Comparison of ENCODE assay signal across 31 mouse cellular contexts in genomic region chr2:153222566-153222965, GRCm38 (mm10). TPM values are rescaled to one million over a fixed set of nuclear protein-coding genes. Genes with fewer than 3 reads are reported as not detected.
DNase-seq lines count a peak whose midpoint lies in the region; ATAC-seq and TF ChIP-seq lines count a peak whose summit lies in the region.
"Had no signal": no experiment of that assay in that cellular context is flagged by ENCODE, and none has a peak within 500 bp of the region (broad histone marks: within the 10 kb centered on the region; RNA-seq: fewer than 3 reads in every experiment).

No protein-coding gene starts in this region.

- no peak for TF ChIP-seq EP300 in heart, adult 2 months (IDR thresholded peaks at IDR 0.05; ENCODE audit: insufficient read depth, low read depth, low read length)
- TF ChIP-seq EP300 in liver, embryonic 14.5 days (IDR thresholded peaks at IDR 0.05; ENCODE audit: low read depth) = no peak
- TF ChIP-seq EP300 in liver, postnatal 0 days (IDR thresholded peaks at IDR 0.05; ENCODE audit: low read depth) = no peak

- no peak overlapping the region for H3K9ac ChIP-seq in heart, adult 2 months (ENCODE audit: low read depth, low read length)
- peak overlapping the region; percentile 57 for H3K9ac ChIP-seq in liver, embryonic 14.5 days (replicated peaks)
- no peak overlapping the region for H3K9ac ChIP-seq in liver, postnatal 0 days (replicated peaks)
- H3K9ac ChIP-seq: embryonic facial prominence, embryonic 13.5 days; forebrain, embryonic 12.5 days; forebrain, embryonic 15.5 days; heart, embryonic 12.5 days; heart, embryonic 15.5 days; hindbrain, embryonic 13.5 days had no signal

- H3K27ac ChIP-seq in heart, embryonic 10.5 days = 0 out of 2 replicates have a peak overlapping the region, but pooled peaks have one; percentile 6
- H3K27ac ChIP-seq in heart, adult 2 months = no peak overlapping the region
- H3K27ac ChIP-seq in liver, embryonic 14.5 days = peak overlapping the region; percentile 93
- no peak overlapping the region; the same call in 1 of the 2 replicates for H3K27ac ChIP-seq in liver, postnatal 0 days (ENCODE audit: low read depth)
- H3K27ac ChIP-seq: embryonic facial prominence, embryonic 10.5 days; embryonic facial prominence, embryonic 13.5 days; forebrain, embryonic 12.5 days; forebrain, embryonic 15.5 days; heart, embryonic 15.5 days; hindbrain, embryonic 10.5 days; hindbrain, embryonic 13.5 days had no signal

- H3K4me2 ChIP-seq in liver, embryonic 14.5 days (ENCODE audit: low read depth) = peak overlapping the region; percentile 79
- H3K4me2 ChIP-seq in liver, postnatal 0 days (ENCODE audit: low read depth, low read length) = 0 out of 2 replicates have a peak overlapping the region, but pooled peaks have one; percentile 63
- H3K4me2 ChIP-seq: embryonic facial prominence, embryonic 13.5 days; forebrain, embryonic 12.5 days; forebrain, embryonic 15.5 days; heart, embryonic 12.5 days; heart, embryonic 15.5 days; hindbrain, embryonic 13.5 days had no signal

- H3K4me1 ChIP-seq in heart, embryonic 10.5 days = peaks cover 29% of the 10 kb centered on the region
- H3K4me1 ChIP-seq in heart, adult 2 months (ENCODE audit: control insufficient read depth, insufficient read depth, low read length) = peaks cover 5% of the 10 kb centered on the region; the same call in 1 of the 2 replicates
- H3K4me1 ChIP-seq in liver, embryonic 14.5 days (replicated peaks; ENCODE audit: control insufficient read depth in 2 of 2, insufficient read depth in 2 of 2, low read length in 1 of 2) = peaks cover 59 to 63% of the 10 kb centered on the region in 2 experiments
- H3K4me1 ChIP-seq in liver, postnatal 0 days (ENCODE audit: insufficient read depth) = peaks cover 47% of the 10 kb centered on the region

- no peaks in the 10 kb centered on the region for H3K27me3 ChIP-seq in heart, embryonic 10.5 days (ENCODE audit: insufficient read depth, poor library complexity, severe bottlenecking)
- no peaks in the 10 kb centered on the region for H3K27me3 ChIP-seq in heart, adult 2 months (ENCODE audit: control insufficient read depth, insufficient read depth, low read length)
- H3K27me3 ChIP-seq in liver, embryonic 14.5 days (ENCODE audit: control insufficient read depth, insufficient read depth, low read length) = no peaks in the 10 kb centered on the region
- no peaks in the 10 kb centered on the region for H3K27me3 ChIP-seq in liver, postnatal 0 days (ENCODE audit: insufficient read depth, low read length)
- H3K27me3 ChIP-seq: CH12.LX; embryonic facial prominence, embryonic 13.5 days; forebrain, embryonic 12.5 days; forebrain, embryonic 15.5 days; heart, embryonic 12.5 days; heart, embryonic 15.5 days; hindbrain, embryonic 13.5 days had no signal

- WGBS in heart, embryonic 10.5 days = 90% methylated on average over 2 of the region's 2 CpGs
- 94% methylated on average over 2 of the region's 2 CpGs for WGBS in heart, adult 2 months
- 62% methylated on average over 2 of the region's 2 CpGs for WGBS in liver, embryonic 14.5 days (ENCODE audit: insufficient replicate concordance)
- 65% methylated on average over 2 of the region's 2 CpGs for WGBS in liver, postnatal 0 days (ENCODE audit: insufficient replicate concordance)

- peaks cover 4% of the 10 kb centered on the region; the same call in 1 of the 2 replicates for H3K36me3 ChIP-seq in heart, embryonic 10.5 days
- no peaks in the 10 kb centered on the region for H3K36me3 ChIP-seq in heart, adult 2 months (ENCODE audit: control insufficient read depth, insufficient read depth, low read length)
- H3K36me3 ChIP-seq in liver, embryonic 14.5 days (replicated peaks; ENCODE audit: control insufficient read depth, insufficient read depth, low read depth) = peaks cover 6% of the 10 kb centered on the region; the same call in 1 of the 2 replicates
- no peaks in the 10 kb centered on the region for H3K36me3 ChIP-seq in liver, postnatal 0 days (replicated peaks; ENCODE audit: insufficient read depth, low read length)
- H3K36me3 ChIP-seq: heart, embryonic 15.5 days had no signal

- intact Hi-C loops in heart, adult 2 months (cut with DNase I) = no loop called here

- no peak for ATAC-seq in liver, embryonic 14.5 days (ENCODE audit: insufficient read depth)
- ATAC-seq in liver, postnatal 0 days = no peak
- ATAC-seq: forebrain, embryonic 15.5 days; hindbrain, embryonic 16.5 days had no signal

- DNase-seq in heart, embryonic 10.5 days (ENCODE audit: low spot score) = no peak
- no peak for DNase-seq in heart, adult 2 months
- DNase-seq in induced T-regulatory cell, adult 2 months (ENCODE audit: low read depth) = peak; percentile 23
- no peak for DNase-seq in liver, embryonic 14.5 days (ENCODE audit: low read depth in 3 of 3, low spot score in 3 of 3)
- DNase-seq in liver, postnatal 0 days = no peak
- no peak for DNase-seq in right cerebral cortex, adult 2 months (ENCODE audit: low spot score in 2 of 2)
- DNase-seq in urinary bladder, postnatal 4 days (ENCODE audit: low spot score in 2 of 2) = no peak
- DNase-seq in urinary bladder, postnatal 36 days (ENCODE audit: low spot score in 2 of 2) = no peak
- DNase-seq: adrenal gland, adult 2 months; adrenal gland, postnatal 14 days; B cell, adult 2 months; cerebellum, adult 11-12 months; cerebellum, adult 8-10 months; cerebellum, postnatal 10 days; cerebellum, postnatal 36 days; embryo, embryonic 11 days; gastrocnemius, postnatal 10 days; gastrocnemius, postnatal 36 days; heart, postnatal 10 days; heart, postnatal 36 days had no signal

- H3K9me3 ChIP-seq in heart, embryonic 10.5 days = no peaks in the 10 kb centered on the region
- H3K9me3 ChIP-seq in liver, embryonic 14.5 days (ENCODE audit: control insufficient read depth, low read length) = no peaks in the 10 kb centered on the region
- no peaks in the 10 kb centered on the region for H3K9me3 ChIP-seq in liver, postnatal 0 days (ENCODE audit: low read length)
- H3K9me3 ChIP-seq: embryonic facial prominence, embryonic 10.5 days; embryonic facial prominence, embryonic 13.5 days; forebrain, embryonic 12.5 days; forebrain, embryonic 15.5 days; G1E; heart, embryonic 12.5 days; heart, embryonic 15.5 days; hindbrain, embryonic 10.5 days; hindbrain, embryonic 13.5 days had no signal

- TF ChIP-seq CTCF in heart, adult 2 months (IDR thresholded peaks at IDR 0.05) = no peak
- no peak for TF ChIP-seq CTCF in liver, embryonic 14.5 days (IDR thresholded peaks at IDR 0.05; ENCODE audit: low read depth)
- TF ChIP-seq CTCF in liver, postnatal 0 days (IDR thresholded peaks at IDR 0.05; ENCODE audit: low read depth) = no peak

- no peak overlapping the region for H3K4me3 ChIP-seq in heart, embryonic 10.5 days
- H3K4me3 ChIP-seq in heart, adult 2 months = no peak overlapping the region
- H3K4me3 ChIP-seq in liver, embryonic 14.5 days (ENCODE audit: insufficient read depth in 1 of 2, low read depth in 2 of 2, low read length in 2 of 2) = no peak overlapping the region
- no peak overlapping the region for H3K4me3 ChIP-seq in liver, postnatal 0 days (ENCODE audit: low read depth, low read length)
- H3K4me3 ChIP-seq: embryonic facial prominence, embryonic 10.5 days; embryonic facial prominence, embryonic 13.5 days; forebrain, embryonic 12.5 days; forebrain, embryonic 15.5 days; heart, embryonic 12.5 days; heart, embryonic 15.5 days; hindbrain, embryonic 10.5 days; hindbrain, embryonic 13.5 days had no signal

- no peak for TF ChIP-seq POLR2A in heart, adult 2 months (IDR thresholded peaks at IDR 0.05; ENCODE audit: insufficient read depth, low read depth, low read length)

- no peaks in the 10 kb centered on the region for H3K79me2 ChIP-seq in heart, adult 2 months (replicated peaks; ENCODE audit: control insufficient read depth, insufficient read depth, low read length)

RNA-seq across cellular contexts. Expression of gene Tspyl3, which starts 2.7 kb away (rescaled TPM):
- 7.7 and 8.8 TPM in 2 replicates for polyA plus RNA-seq in heart, embryonic 10.5 days (2016; fragmentation: Nextera tagmentation; extraction: Ambion mirVana)
- total RNA-seq in heart, adult 2 months (2021) = 1 to 10 TPM in 1 of 2 experiments, under 1 TPM in 1; 0.94 to 1.2 TPM
- polyA plus RNA-seq in heart, adult 2 months (2012; rRNA removed) = 2.1 and 3.0 TPM in 2 replicates
- polyA plus RNA-seq in liver, embryonic 14.5 days (2012; rRNA removed) = 2.1 and 2.3 TPM in 2 replicates
- 1.6 and 2.5 TPM in 2 replicates for polyA plus RNA-seq in liver, embryonic 14.5 days (2014; fragmentation: Nextera tagmentation; extraction: Ambion mirVana)
- polyA plus RNA-seq in liver, postnatal 0 days (2015; fragmentation: Nextera tagmentation; extraction: Ambion mirVana) = 1.1 TPM in 2 replicates

RNA-seq across cellular contexts. Expression of gene Plagl2, which starts 18.7 kb away (rescaled TPM):
- 22.4 and 22.8 TPM in 2 replicates for polyA plus RNA-seq in heart, embryonic 10.5 days (2016; fragmentation: Nextera tagmentation; extraction: Ambion mirVana)
- total RNA-seq in heart, adult 2 months (2021) = 1 to 10 TPM; 3.5 to 4.1 TPM
- polyA plus RNA-seq in heart, adult 2 months (2012; rRNA removed) = 3.0 and 4.7 TPM in 2 replicates
- 14.4 and 14.5 TPM in 2 replicates for polyA plus RNA-seq in liver, embryonic 14.5 days (2012; rRNA removed)
- 23.9 and 27.0 TPM in 2 replicates for polyA plus RNA-seq in liver, embryonic 14.5 days (2014; fragmentation: Nextera tagmentation; extraction: Ambion mirVana)
- 4.3 and 4.4 TPM in 2 replicates for polyA plus RNA-seq in liver, postnatal 0 days (2015; fragmentation: Nextera tagmentation; extraction: Ambion mirVana)

RNA-seq across cellular contexts. Expression of gene Pofut1, which starts 18.8 kb away (rescaled TPM):
- 4.4 and 6.1 TPM in 2 replicates for polyA plus RNA-seq in heart, embryonic 10.5 days (2016; fragmentation: Nextera tagmentation; extraction: Ambion mirVana)
- total RNA-seq in heart, adult 2 months (2021) = 10 to 100 TPM; 12.6 to 13.3 TPM
- 12.1 and 17.7 TPM in 2 replicates for polyA plus RNA-seq in heart, adult 2 months (2012; rRNA removed)
- polyA plus RNA-seq in liver, embryonic 14.5 days (2012; rRNA removed) = 6.1 and 6.8 TPM in 2 replicates
- 3.2 and 3.7 TPM in 2 replicates for polyA plus RNA-seq in liver, embryonic 14.5 days (2014; fragmentation: Nextera tagmentation; extraction: Ambion mirVana)
- polyA plus RNA-seq in liver, postnatal 0 days (2015; fragmentation: Nextera tagmentation; extraction: Ambion mirVana) = 1.4 and 1.7 TPM in 2 replicates

Comparison
In these comparisons a context has a peak if more than half of its experiments do, and no peak if none do; other contexts are left out.
1. H3K27ac ChIP-seq: peak in heart, embryonic 10.5 days (single experiment) and liver, embryonic 14.5 days (single experiment); none in heart, adult 2 months (single experiment) and liver, postnatal 0 days (single experiment).